Mouse (Mus musculus) testis, postnatal 14 days (tissue): ENCODE results near the gene Psmb2.

Experiments
- DNase-seq: peaks from one replicate; pipeline ENCODE4 v3.0.0; 2021; ENCODE audit warnings: low spot score

Psmb2 gene

DNA sequence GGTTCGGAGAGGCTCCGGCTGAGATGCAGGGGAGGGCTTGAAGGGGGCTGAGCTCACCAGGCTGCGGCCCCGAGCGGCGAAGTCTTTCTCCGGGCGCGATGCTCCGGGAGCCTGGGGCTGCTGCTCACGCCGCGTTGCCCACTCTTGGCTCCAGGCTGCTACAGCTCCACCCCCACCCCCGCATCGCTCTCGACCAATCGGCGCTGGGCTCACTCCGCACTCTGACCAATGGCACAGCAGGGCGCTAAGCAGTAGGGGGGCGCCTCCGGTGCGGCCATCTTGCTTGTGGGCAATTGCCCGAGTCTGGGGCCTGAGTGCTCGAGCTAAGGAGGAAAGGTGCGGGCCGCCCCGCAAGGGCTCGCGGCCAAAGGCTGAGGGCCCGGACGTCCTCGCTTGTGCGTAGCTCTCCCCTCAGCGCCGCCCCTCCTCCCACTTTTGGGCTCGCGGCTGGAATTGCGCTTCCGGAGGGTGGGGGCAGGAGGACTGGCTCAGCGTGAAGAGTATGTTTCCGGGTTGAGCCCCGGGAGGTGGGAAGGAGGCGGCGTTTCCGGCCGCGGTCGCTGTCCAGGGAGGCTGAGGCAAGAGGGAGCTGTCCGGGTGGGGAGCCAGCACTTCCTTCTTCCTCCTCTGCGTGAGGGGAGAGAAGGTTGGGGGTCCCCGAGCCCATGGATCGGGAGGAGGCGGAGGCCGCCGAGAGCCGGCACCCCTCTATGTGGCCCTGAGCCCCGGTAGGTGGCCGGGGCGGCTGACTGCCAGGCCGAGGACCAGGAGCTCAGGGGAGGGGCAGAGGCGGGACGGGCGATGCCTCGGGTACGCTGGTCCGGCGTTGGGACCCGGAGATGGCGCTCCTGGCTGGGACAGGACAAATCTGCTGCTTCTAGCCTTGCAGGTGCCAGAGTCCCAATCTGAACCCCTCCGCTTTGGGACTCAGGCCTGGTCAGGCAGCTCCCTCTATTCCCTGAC, 76.1 kb downstream of the Psmb2 start, which contains the start of the genes Ncdn and AU040320:
Ncdn (minus strand) TSS at position 171 of the 963 bp plus-strand sequence.
AU040320 (plus strand) TSS at position 277 of the 963 bp plus-strand sequence.
- peak; percentile 98 for DNase-seq

- DNase-seq: no peak
Observed at GRCm38 (mm10) chr4:126754231-126754611, 76.8 kb downstream of the Psmb2 start.

DNA sequence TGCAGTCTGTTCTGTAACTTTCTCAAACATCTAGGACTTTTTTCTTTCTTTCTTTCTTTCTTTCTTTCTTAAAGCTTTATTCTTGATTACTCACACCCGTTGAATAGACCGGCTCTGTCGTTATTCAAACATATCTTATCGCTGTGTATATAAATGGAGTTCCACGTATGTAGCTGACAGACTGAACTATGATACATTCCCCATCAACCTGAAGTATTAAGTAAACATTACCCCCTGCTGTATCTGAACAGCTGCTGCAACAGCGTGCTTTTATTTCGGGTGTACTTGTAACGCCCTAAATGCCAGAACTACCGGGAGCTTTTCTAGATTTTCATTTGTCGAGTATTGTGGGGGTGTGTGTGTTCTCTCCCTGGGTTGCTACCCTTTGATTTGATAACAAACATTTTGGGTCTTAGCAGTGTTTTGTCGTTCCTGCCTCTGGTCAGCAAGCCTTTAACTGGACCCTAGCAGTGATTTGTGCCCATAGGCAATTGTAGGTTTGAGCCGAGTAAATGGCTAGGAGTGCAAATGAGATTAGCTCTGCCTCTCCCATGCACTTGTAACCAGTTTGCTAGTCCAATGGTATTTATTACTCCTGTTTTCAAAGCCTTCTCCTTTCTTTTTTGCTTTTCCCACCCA, 77.4 kb downstream of the Psmb2 start:
- no peak for DNase-seq

- DNase-seq: no peak
Observed at GRCm38 (mm10) chr4:126756766-126757165, 79.3 kb downstream of the Psmb2 start.

GRCm38 (mm10) chr4:126758299-126758698, 80.9 kb downstream of the Psmb2 start:
- DNase-seq: no peak
